Mouse (Mus musculus) frontal cortex, postnatal 36 days (tissue): Measurements from ENCODE around the gene Arl16.
"Not testable (repeated sequence)": the region's sequence is repeated elsewhere in the genome, so short reads cannot be mapped to it uniquely, and the experiment has no call there.

Experiments
- DNase-seq, 2 experiments: peaks; one replicate each; pipeline ENCODE4 v3.0.0; 2022; ENCODE audit warnings: low spot score in 2 of 2

Gene Arl16

GRCm38 (mm10) chr11:120467051-120467735 is at the start of gene Arl16:
Gene Arl16 (minus strand): TSS chr11:120467607.
- DNase-seq: peak; percentile 94 to 95

DNA sequence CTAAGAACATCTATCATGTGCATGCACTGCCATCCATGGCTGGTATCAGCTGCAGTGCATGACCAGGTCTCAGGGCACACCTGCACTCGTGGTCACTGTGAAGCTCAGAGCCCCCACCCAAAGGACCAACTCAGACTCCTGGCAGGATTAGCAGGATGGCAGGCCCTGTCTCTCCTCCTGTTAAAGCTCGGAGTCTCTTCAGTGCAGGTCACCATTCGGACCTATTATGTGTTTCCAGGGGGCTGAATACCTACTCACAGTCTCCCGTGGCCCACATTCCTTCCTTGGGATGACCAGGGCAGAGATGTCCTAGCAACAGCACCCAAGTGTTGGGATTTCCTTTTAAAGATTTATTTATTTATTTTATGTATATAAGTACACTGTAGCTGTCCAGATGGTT is 49.7 kb upstream of the Arl16 start:
- DNase-seq: no peak

DNA sequence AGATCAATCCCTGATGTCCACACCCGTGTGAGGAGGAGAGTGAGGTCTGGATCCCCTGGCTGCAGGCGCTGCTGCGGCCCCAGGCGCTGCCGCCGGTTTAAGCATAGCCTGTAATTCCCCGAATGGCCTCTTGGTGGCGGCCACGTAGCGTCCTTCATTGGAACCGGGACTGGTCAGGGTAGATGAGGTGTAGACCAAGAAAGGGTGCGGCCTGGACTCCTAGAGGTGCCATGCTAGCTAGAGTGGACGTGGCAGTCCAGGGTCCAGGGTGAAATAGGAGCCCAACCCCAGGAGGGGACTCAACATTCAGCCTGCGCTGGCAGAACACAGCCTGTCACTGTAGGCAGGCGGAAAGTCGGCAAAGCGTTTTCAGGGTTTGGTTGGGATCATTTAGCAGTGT is 48.2 kb upstream of the Arl16 start:
- DNase-seq: peak; percentile 89 to 92

DNA sequence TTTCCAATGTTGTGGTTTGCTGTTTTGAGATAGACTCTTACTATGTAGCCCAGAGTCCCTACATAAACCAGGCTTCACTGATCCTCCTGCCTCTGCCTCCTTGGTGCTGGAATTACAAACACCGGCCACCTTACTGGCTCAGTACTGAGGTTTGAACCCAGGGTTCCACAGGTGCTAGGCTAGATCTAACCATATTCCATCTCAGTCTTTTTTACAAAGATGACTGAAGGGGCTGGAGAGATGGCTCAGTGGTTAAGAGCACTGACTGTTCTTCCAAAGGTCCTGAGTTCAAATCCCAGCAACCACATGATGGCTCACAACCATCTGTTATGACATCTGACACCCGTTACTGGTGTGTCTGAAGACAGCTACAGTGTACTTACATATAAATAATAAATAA is 46.9 kb upstream of the Arl16 start:
- DNase-seq: not testable (repeated sequence)

DNA sequence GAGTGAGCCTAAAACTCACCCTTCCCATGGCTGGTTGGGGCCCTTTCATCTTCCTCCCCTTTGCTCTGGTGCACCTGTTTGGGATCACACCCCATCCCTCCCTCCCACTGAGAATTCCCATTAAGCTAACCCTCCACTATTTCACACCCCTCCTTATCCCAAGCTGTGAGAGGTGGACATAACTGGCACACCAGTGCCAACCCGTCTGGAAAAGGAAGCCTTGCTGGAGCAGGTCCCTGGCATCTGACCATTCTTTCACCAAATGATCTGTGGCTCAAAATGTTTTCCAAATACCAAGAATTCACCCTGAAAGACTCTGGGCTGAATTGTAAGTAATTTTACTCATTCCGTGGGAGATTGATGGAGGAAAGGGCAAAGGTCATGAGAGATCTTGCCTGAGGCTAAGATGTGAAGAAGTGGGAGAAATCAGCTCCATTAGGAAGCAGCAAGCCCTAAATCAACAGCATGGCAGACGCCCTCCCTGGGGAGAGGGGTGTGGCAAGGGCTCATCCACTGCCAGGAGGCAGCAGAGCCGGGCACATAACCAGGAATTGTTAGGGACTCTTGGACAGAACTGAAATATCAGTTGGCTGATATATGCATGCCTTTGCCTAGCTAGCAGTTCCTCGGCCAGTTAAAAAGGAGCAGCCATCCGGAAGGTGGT is 45.5 kb upstream of the Arl16 start:
- no peak for DNase-seq

- DNase-seq: no peak
Measured at GRCm38 (mm10) chr11:120510375-120511030, 43.1 kb upstream of the Arl16 start.

DNA sequence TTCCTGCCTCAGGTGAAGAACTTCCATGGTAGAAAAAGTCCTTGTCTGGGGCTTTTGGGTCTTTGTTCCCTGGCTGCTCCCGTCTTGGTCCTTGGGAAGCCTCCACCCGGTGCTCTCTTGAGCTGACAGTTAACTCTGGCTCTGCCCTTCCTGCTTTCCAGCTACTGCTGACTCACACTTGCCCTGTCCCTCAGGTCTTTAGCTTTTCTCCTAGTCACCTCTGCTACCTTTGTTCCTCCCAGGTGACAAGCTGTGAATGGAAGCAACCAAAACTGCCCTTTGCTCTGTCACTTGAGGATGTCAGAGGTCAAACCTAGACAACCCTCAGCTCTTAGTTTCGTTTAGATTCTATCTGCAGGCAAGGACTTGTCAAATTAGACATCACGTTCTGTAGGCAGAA is 42.5 kb upstream of the Arl16 start:
- DNase-seq: no peak

DNA sequence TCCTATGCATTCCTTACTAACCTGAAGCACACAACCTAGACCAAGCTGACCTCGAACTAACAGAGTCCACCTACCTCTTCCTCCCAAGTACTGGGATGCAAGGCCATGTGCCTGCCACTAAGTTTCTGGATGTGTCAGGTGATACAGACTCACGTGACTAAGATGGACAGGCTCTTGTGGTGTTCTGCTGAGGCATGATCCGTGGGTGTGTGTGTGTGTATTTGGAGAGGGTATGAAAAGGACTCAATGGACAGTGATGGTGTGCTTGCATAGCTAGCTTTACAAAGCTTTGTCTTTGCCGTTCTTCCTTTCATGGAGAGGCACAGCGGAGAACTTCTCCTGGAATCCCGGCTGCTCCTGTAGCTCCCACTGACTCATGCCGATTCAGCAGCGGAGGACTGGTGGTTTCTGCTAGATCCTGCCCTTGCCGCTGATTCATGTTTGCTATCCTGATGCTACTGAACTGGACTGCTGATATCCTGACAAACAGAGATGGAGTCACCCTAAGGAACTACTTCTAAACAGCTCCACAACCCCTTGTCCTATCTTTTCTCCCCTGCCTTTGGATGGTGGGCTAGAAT is 41.0 kb upstream of the Arl16 start:
- DNase-seq: no peak

- no peak for DNase-seq
Measured at GRCm38 (mm10) chr11:120507611-120508289, 40.3 kb upstream of the Arl16 start.

DNA sequence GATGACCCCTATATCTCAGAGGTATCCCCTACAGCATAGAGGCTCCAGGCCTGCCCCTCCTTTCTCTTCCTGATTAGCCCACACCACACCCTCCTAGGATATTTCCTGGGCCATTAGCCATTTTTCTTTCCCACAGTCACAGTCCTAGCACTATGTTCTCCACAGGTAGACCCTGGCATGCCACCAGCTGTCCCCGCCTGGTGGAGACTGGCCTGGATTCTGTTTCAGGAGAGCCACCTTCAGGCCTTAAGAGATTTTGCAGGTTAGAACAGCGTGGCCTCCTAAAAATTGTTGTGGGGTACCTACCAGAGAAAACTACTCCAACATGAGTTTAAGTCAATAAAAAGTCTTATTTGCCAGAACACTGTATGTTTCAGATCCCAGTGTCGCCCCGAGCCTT is 39.5 kb upstream of the Arl16 start:
- DNase-seq: no peak

- no peak for DNase-seq
Measured at GRCm38 (mm10) chr11:120505661-120506060, 38.3 kb upstream of the Arl16 start.

DNA sequence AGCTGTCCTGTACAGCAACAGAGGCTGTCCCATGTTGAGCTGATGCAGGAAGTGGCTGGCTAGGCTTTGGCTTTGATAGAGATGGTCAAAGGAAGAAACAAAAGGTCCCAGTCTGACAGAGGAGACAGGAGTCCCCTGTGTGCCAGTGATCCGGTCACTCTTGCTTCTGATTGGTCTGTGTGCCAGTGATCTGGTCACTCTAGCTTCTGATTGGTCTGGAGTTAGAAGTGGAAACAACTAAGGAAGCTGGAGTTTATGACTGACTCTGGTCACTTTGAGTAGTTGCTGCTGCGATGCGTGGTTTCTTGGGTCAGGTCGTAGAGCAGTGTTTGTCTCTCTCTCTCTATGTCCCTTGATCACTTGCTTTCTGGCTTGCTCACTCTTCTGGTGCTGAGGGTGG is 34.3 kb upstream of the Arl16 start:
- no peak for DNase-seq

DNA sequence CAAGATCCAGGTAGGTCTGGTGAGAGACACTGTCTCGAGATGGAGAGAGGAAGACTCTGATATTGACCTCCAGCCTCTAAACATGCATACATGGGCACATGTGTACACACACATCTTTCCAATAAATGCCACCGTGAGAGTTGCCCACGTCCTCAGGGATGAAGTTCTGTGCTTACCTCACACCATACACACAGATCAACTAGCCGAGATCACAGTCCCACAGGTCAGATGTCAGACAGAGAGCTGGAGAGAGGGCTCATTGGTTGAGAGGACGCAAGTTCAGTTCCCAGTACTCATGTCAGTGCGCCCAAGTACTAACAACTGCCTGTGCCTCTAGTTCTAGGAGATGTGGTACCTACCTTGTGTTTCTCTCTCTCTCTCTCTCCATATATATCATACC is 33.6 kb upstream of the Arl16 start:
- DNase-seq: no peak

- no peak for DNase-seq
Measured at GRCm38 (mm10) chr11:120500357-120500756, 33.0 kb upstream of the Arl16 start.

DNA sequence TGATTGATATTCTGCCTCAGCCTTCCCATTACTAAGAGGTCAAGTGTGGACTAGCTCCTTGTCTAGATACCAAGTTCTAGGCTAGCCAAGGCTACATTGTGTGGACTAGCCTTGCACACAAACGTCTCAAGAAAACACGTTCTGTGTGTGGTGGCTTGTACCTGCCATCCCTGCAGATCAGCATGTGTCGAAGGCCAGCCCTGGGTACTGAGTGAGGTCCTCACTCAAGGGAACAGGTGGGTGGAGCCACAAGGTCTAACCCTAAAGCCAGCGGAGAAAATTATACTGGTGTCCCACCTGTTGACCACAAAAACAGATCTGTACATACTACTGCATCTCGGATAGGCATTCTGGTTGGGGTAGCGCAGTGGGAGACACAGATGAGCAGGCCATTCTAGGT is 32.5 kb upstream of the Arl16 start:
- DNase-seq: no peak

- DNase-seq: no peak
Measured at GRCm38 (mm10) chr11:120498891-120499290, 31.5 kb upstream of the Arl16 start.

DNA sequence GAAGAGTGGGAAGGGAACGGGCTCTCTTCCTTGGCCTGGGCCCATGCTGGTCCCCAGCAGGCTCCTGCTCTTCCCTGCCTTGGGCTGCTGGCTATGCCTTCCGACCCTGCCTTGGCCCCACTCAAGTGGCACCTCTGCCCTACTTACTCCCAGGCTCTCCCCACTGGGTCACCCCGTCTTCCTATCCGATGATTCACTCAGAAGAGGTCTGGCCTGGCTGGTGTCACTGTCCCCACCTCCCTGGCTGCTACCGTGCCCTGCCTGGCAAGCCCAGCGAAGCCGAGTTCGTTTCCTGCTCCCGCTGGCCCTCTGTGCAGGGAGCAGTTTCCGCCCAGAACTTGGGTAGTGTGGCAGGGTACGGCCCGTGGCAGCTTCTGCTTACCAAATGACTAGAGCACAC is 30.8 kb upstream of the Arl16 start:
- DNase-seq: no peak

DNA sequence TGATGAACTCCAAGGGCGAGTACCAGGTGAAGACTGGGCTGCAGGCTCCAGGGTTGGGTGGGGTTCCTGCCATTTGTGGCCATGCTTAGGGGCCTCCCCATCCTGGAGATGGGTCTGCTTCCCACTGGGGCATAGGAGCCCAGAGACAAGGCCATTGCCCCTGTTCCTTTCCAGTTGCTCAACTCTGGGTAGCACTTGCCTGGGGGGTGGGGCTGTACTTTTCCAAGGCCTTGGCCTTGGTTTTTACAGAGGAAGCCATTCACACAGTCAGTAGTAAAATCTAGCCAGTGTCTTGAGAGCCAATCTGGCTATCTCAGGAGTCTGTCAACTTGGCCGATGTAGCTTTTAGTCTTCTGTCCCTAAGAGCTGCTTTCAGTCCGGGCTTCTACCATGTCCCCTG is 30.0 kb upstream of the Arl16 start:
- no peak for DNase-seq

DNA sequence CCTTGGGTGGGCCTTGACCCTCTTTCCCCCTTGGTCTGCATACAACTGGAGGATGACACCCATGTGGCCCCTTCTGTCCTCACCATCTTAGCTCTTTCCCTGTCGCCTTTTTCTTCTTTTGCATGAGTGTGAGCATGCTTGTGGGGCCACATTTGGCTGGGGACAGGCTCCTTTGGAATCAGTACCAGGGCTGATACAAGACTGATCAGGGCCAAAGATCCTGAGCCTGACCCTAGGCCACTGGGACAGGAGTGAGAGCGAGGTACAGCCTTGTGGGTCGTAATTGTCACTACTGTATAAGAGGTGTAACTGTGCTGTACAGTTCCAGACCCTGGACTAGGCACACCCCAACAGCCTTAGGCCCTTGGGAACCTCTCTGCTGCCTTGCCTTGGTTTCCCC is 26.5 kb upstream of the Arl16 start:
- DNase-seq: no peak

GRCm38 (mm10) chr11:120493351-120493750 is 25.9 kb upstream of the Arl16 start:
- no peak for DNase-seq

DNA sequence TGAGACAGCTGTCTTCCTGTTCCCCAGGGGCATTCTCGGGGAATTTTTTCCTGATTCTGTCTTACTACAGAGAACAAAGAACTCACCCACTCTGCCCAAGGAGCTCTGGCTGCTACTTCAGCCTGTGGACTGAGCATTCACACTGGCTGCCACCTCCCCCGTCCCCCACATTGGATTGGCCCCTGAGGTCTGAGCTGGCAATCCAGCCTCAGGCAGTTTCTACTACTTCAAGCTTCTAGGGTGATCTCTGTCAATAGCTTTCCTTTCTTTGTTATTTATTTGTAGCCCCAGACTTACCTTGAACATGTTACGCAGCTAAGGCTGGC is 25.4 kb upstream of the Arl16 start:
- no peak for DNase-seq
